Mouse (Mus musculus) forebrain, embryonic 13.5 days (tissue): ENCODE data around the gene Kcnn1. TPM values are rescaled to one million over a fixed set of nuclear protein-coding genes. Genes with fewer than 3 reads are reported as not detected.
A peak's percentile ranks its signal among the peaks of the same experiment; 100 is the strongest.

Source experiments
- ATAC-seq: fragments of 200-750 bp; cut with Nextera tagmentation; 2 replicates; pipeline ENCODE4 v1.8.0; 2017
- H3K27ac ChIP-seq: fragments of 300-500 bp; sonication (generic); 2 replicates; pipeline ENCODE4 v1.5.1; 2015; ENCODE audit warnings: inconsistent platforms, mild to moderate bottlenecking, moderate library complexity
- H3K27me3 ChIP-seq: fragments of 300-500 bp; sonication (generic); 2 replicates; pipeline ENCODE4 v1.6.1; 2015; ENCODE audit warnings: mild to moderate bottlenecking, inconsistent platforms
- H3K36me3 ChIP-seq: fragments of 300-500 bp; sonication (generic); 2 replicates; pipeline ENCODE4 v1.6.1; 2015; ENCODE audit warnings: mild to moderate bottlenecking, inconsistent platforms; ENCODE audit not compliant: poor library complexity, severe bottlenecking
- H3K4me1 ChIP-seq: fragments of 300-500 bp; sonication (generic); 2 replicates; pipeline ENCODE4 v1.6.1; 2015; ENCODE audit warnings: inconsistent platforms
- H3K4me2 ChIP-seq: fragments of 300-500 bp; sonication (generic); 2 replicates; pipeline ENCODE4 v1.6.1; 2015; ENCODE audit warnings: inconsistent platforms, mild to moderate bottlenecking, moderate library complexity
- H3K4me3 ChIP-seq: fragments of 300-500 bp; sonication (generic); 2 replicates; pipeline ENCODE4 v1.5.1; 2015; ENCODE audit warnings: mild to moderate bottlenecking, inconsistent platforms
- H3K9ac ChIP-seq: fragments of 300-500 bp; sonication (generic); 2 replicates; pipeline ENCODE4 v1.6.1; 2015; ENCODE audit warnings: mild to moderate bottlenecking, inconsistent platforms
- H3K9me3 ChIP-seq: fragments of 300-500 bp; sonication (generic); replicated peaks from 2 replicates; pipeline ENCODE4 v1.6.1; 2016; ENCODE audit warnings: inconsistent platforms
- WGBS: fragments of 180-500 bp; shearing (Covaris S2); methylation state at CpG from one replicate; pipeline ENCODE4 v1.1.7; 2015; 5-methylcytosine and 5-hydroxymethylcytosine counted together
- polyA plus RNA-seq: library from polyadenylated mRNA; unstranded; fragments of >200 nt; fragmentation: Nextera tagmentation; extraction: Ambion mirVana; gene quantifications from 2 replicates; pipeline ENCODE4 v1.2.1, GENCODE M21; 2015

Kcnn1 gene
- polyA plus RNA-seq, 1 experiment from 2014 or later, result 13.5 TPM

DNA sequence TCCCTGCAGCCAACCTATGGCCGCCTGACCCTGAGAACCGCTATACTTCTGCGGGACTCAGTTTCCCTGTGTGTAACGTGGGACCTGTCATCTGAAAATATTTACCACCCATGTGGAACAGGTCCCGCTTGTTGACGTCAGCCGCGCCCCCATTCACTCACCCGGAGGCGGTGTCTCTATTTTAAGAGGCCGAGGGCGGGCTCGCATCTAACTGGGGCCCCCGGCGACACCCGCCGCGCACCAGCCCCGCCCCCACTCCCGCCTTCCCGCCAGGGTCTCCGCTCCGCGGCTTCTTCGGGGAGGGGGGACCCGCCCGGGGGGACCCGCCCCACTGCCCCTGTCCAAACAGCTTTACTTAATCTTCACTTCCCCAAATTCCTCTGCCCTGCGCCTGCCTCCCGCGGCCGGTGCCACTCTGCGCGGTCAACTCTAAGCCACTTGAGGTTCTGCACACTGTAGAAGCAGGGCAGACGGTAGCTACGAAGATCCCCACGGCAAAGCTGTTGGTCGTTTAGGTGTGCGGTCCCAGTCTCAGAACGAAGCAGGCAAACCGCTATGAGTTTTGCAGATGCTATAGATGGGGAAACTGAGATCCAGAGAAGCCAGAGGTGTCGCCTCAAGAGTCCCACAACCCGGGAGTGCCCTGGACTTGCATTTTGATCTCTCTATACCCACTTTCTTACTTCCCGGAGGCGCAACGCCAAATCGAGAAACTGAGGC, 59.1 kb downstream of the Kcnn1 start:
- Histone ChIP-seq H3K4me2 (peak overlapping the region; percentile 79), H3K27me3 (peaks cover 69% of the 10 kb centered on the region), H3K9me3 (no peaks in the 10 kb centered on the region), H3K9ac (peak overlapping the region; percentile 57), H3K27ac (no peak overlapping the region), H3K36me3 (no peaks in the 10 kb centered on the region), H3K4me3 (peak overlapping the region; percentile 50), H3K4me1 (peaks cover 17% of the 10 kb centered on the region)
- 0 out of 2 replicates have a peak, but pooled peaks have one; percentile 28 for ATAC-seq
- 1% methylated on average over 43 of the region's 47 CpGs for WGBS

DNA sequence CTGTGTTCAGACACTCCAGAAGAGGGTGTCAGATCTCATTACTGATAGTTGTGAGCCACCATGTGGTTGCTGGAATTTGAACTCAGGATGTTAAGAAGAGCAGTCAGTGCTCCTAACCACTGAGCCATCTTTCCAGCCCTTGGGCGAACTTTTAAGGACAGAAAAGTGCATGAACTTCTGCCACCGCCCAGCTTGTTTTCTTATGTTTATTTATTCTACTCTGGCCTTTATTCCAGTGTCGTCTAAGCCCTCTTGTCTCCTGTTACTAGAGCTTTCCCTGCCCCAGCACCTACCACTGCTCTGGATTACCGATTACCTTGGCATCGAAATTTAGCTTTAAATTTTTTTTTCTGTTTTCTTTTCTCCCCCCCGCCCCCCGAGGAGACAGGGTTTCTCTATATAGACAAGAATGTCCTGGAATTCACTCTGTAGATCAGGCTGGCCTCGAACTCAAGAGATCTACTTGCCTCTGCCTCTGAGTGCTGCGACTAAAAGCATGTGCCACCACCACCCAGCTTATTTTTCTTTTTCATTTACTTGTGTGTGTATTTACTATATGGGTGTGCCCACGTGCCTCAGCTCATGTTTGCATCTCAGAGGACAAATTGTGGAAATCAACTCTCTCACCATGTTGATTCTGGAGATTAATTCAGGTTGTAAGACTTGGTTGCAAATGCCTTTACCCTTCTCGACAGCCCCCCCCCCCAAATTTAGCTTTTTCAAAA, 60.1 kb downstream of the Kcnn1 start:
- WGBS, result 72% methylated on average over 11 of the region's 11 CpGs
- H3K4me2 ChIP-seq, result no peak overlapping the region
- no peak overlapping the region for H3K27ac ChIP-seq
- no peaks in the 10 kb centered on the region for H3K9me3 ChIP-seq
- ATAC-seq, result no peak
- H3K4me1 ChIP-seq, result peaks cover 24% of the 10 kb centered on the region
- no peak overlapping the region for H3K9ac ChIP-seq
- no peaks in the 10 kb centered on the region for H3K36me3 ChIP-seq
- H3K4me3 ChIP-seq, result no peak overlapping the region
- H3K27me3 ChIP-seq, result peaks cover 79% of the 10 kb centered on the region

DNA sequence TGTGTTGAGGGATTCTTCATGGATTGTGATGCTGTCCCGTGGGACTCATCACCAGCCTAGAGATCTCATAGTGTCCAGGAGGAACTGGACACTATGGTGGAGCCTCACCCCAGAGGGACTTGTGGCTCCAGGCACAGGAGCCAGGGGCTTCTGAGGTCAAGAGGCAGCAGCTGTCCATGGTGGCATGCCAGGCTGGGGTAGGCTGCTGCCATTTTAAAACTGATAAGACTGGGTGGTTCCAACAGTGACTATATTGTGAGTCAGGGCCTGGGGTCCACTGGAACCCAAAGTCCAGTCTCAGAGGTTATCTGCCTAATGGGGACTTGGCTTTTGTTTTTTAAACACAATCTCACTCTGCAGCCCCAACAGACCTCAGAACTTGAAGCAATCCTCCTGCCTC, 61.2 kb downstream of the Kcnn1 start:
- 100% methylated on average over 1 of the region's 1 CpGs for WGBS
- Histone ChIP-seq H3K4me3 (no peak overlapping the region), H3K36me3 (no peaks in the 10 kb centered on the region), H3K27ac (no peak overlapping the region), H3K9me3 (no peaks in the 10 kb centered on the region), H3K4me2 (no peak overlapping the region), H3K27me3 (peaks cover 80% of the 10 kb centered on the region), H3K9ac (no peak overlapping the region), H3K4me1 (peaks cover 30% of the 10 kb centered on the region)
- no peak for ATAC-seq

DNA sequence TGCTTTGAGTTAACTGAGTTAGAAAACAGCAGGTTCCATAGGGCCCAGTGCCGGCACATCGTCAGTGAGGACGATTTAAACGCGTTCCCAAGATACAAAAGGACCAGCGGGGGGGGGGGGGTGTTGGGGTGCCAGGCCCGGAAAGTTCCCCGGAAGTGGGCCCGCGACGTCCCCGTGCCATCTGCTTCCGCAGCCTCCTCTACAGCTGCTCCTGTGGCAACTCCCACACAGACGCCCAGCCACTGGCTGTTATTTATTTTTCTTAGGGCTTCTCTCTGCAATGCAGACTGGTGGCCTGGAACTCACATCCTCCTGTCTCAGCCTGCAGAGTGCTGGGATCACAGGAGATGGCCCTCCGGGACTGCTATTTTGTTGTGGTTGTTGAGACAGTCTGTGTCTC, 61.9 kb downstream of the Kcnn1 start:
- ATAC-seq, result no peak
- Histone ChIP-seq H3K9me3 (no peaks in the 10 kb centered on the region), H3K27ac (no peak overlapping the region), H3K27me3 (peaks cover 74% of the 10 kb centered on the region), H3K4me1 (peaks cover 37% of the 10 kb centered on the region), H3K9ac (no peak overlapping the region), H3K36me3 (no peaks in the 10 kb centered on the region), H3K4me2 (no peak overlapping the region), H3K4me3 (no peak overlapping the region)
- WGBS, result 34% methylated on average over 15 of the region's 15 CpGs

DNA sequence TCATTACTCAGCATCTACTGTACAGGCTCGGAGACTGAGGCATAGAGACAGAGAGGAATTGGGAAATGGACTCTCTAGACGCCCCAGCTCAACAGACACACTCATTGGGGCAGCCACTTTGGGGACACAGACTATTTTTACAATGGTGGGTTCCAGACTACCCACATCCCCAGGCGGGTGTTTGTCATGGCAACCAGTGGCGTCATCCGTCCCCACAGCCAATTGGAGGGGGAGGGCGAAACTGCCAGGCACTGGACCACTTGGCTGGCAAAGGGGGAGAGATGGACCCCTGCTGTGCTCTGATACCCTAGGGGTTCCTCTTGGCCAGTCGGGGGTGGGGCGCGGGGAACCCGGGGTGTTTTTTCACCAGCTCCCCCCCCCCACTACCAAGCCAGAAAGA, 62.4 kb downstream of the Kcnn1 start:
- H3K27ac ChIP-seq, result no peak overlapping the region
- H3K4me2 ChIP-seq, result no peak overlapping the region
- WGBS, result 47% methylated on average over 9 of the region's 10 CpGs
- no peaks in the 10 kb centered on the region for H3K9me3 ChIP-seq
- H3K4me1 ChIP-seq, result peaks cover 40% of the 10 kb centered on the region
- no peak overlapping the region for H3K4me3 ChIP-seq
- no peak for ATAC-seq
- H3K9ac ChIP-seq, result no peak overlapping the region
- peaks cover 69% of the 10 kb centered on the region for H3K27me3 ChIP-seq
- no peaks in the 10 kb centered on the region for H3K36me3 ChIP-seq

DNA sequence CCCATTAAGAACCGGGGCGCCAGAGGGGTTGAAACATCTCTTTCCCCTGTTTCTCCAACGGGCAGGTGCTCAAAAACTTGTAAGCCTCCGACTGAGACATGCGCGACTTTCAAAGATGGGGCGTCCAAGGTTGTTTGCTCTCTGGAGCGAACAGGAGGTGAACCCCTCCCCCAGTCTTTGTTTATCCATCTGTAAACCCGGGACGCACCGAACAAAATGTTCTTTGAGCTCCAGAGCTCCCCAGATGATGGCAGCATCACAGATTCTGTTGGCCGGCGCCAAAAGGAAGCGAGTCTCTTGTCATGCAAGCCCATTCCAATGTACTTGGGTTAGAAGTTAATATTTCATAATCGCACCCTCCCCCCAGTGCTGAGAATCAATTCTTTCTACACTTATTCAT, 64.8 kb downstream of the Kcnn1 start:
- Histone ChIP-seq H3K27ac (no peak overlapping the region), H3K4me2 (peak overlapping the region; percentile 85), H3K9ac (peak overlapping the region; percentile 79), H3K4me3 (peak overlapping the region; percentile 58), H3K36me3 (no peaks in the 10 kb centered on the region), H3K9me3 (no peaks in the 10 kb centered on the region), H3K4me1 (peaks cover 31% of the 10 kb centered on the region), H3K27me3 (peaks cover 56% of the 10 kb centered on the region)
- WGBS, result 10% methylated on average over 15 of the region's 15 CpGs
- no peak for ATAC-seq

DNA sequence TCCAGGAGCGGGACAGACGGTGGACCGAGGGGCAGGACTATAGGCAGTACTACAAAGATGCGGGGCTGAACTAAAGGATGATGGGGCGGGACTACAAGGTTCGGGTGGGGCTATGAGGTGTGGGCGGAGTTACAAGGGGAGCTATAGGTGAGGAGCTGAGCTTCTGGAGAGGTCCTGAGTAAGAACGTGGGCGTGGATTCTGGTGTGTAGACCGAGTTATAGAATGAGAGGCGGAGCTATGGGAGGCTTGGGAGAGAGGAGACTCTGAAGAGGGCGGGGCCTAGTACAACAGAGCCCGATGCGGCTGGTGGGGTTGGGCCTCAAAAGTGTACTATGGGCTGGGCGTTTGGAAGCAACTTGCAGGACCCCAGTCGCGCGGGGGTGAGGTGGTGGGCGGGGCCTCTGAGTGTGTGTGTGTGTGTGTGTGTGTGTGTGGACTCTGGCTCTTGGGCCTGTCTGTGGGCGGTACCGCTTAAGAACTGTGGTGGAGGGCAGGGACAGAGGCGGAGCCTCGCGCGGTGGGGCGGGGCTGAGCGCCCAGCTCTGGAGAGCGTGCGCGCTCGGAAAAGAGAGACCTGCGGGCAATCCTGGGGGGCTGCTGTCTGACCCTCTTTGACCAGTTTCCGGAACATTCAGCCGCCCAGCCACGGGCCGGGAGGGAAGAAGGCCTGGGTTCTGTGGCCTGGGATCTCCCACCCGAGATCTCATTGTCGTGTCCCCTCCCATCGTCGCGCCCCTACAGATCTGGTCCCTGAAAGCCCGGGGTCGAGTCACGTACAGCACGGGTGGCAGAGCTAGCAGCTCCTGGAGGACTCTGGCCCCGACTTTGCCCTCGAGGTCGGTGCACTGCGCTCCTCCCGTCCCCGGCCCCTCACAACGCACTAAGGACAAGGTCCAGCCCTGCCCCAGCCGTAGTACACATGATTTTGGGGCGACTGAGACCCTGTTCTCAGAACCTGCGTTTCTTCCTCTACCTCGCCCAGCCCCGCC, 65.7 kb downstream of the Kcnn1 start:
- peak overlapping the region; percentile 59 for H3K27ac ChIP-seq
- H3K27me3 ChIP-seq, result peaks cover 48% of the 10 kb centered on the region
- no peaks in the 10 kb centered on the region for H3K36me3 ChIP-seq
- peaks cover 40% of the 10 kb centered on the region for H3K4me1 ChIP-seq
- H3K4me2 ChIP-seq, result peak overlapping the region; percentile 85
- H3K9me3 ChIP-seq, result no peaks in the 10 kb centered on the region
- WGBS, result under 1% methylated on average over 51 of the region's 57 CpGs
- peak overlapping the region; percentile 58 for H3K4me3 ChIP-seq
- peak overlapping the region; percentile 79 for H3K9ac ChIP-seq
- ATAC-seq, result peak; percentile 87

DNA sequence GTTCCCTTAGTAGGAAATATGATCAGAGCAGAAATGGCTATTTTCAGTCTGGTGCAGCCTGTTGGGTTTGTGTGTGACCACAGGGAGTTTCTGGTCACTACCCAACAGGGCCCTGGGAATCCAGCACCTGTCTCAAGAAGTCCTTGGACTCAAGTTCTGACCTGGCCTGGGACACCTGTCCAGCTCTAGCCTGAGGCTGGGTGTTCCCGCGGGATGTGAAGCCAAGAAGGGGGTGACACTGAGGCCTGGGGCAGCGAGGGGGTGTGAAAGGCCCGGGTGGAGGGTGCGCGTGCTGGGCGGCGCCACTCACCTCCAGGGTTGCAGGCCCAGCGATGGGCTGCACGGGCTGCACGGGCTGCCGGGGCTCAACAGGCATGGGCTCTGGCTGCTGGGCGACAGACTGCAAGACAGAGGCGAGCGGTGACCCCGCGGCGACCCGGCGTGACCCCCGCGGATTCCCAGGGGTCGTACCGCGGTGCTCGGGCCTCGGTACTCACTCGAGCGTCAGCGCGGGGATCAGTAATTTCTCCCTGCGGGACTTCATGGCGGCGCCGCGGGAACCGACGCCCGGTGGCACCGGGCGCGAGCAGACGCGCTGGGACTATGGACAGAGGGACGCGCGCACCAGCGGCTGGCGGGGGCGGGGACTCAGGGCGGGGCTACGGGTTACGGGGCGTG, 66.5 kb downstream of the Kcnn1 start:
- H3K9ac ChIP-seq, result peak overlapping the region; percentile 79
- peaks cover 41% of the 10 kb centered on the region for H3K27me3 ChIP-seq
- H3K4me3 ChIP-seq, result peak overlapping the region; percentile 58
- H3K4me1 ChIP-seq, result peaks cover 47% of the 10 kb centered on the region
- ATAC-seq, result peak; percentile 2; the same call in 1 of the 2 replicates
- H3K4me2 ChIP-seq, result peak overlapping the region; percentile 85
- no peaks in the 10 kb centered on the region for H3K9me3 ChIP-seq
- H3K36me3 ChIP-seq, result no peaks in the 10 kb centered on the region
- peak overlapping the region; percentile 57; the same call in 1 of the 2 replicates for H3K27ac ChIP-seq
- 2% methylated on average over 53 of the region's 54 CpGs for WGBS

DNA sequence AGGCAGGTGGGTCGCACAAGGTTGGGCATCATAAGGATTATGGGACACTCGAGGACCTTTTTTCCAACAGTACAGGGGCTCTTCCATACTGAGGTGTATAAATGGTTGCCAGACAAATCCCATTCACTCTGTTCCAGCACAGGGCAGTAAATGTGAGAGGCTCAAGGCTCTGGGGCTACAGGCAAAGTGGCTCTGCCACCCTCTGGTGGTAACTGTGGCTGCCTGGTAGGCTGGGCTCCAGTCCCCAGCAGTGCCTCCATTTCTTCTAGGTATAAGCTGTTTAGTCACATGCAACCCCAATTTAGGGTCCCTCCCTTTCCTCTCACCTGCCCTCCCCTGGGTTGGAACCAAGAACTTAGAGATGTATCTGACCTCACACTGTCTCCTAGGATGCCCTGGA, 67.7 kb downstream of the Kcnn1 start:
- Histone ChIP-seq H3K9me3 (no peaks in the 10 kb centered on the region), H3K27me3 (peaks cover 36% of the 10 kb centered on the region), H3K4me1 (peaks cover 54% of the 10 kb centered on the region), H3K9ac (no peak overlapping the region), H3K27ac (no peak overlapping the region), H3K4me2 (no peak overlapping the region), H3K4me3 (no peak overlapping the region), H3K36me3 (no peaks in the 10 kb centered on the region)
- WGBS, result 85% methylated on average over 2 of the region's 2 CpGs
- no peak for ATAC-seq

DNA sequence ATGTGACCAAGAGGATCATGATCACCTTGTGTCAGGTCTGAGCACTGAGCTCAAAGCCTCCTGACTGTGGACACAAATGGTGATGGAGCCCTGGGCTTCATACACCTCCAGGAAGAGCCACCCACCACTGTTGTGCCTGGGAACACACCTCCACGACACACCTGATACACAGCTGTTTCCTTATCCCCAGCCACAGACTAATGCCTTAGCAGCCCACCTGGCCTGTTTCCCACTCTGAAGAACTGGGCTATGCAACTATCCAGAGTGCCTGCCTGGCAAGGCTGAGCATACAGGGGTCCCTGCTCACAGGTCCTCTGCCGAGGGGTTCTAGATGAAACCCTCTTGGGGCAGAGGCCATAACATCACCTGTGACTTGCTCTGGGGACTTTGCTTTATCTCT, 68.8 kb downstream of the Kcnn1 start:
- Histone ChIP-seq H3K27ac (no peak overlapping the region), H3K27me3 (peaks cover 25% of the 10 kb centered on the region), H3K36me3 (peaks cover 4% of the 10 kb centered on the region), H3K9ac (no peak overlapping the region), H3K4me2 (no peak overlapping the region), H3K9me3 (no peaks in the 10 kb centered on the region), H3K4me1 (peaks cover 56% of the 10 kb centered on the region), H3K4me3 (no peak overlapping the region)
- no peak for ATAC-seq
- 92% methylated on average over 2 of the region's 2 CpGs for WGBS

DNA sequence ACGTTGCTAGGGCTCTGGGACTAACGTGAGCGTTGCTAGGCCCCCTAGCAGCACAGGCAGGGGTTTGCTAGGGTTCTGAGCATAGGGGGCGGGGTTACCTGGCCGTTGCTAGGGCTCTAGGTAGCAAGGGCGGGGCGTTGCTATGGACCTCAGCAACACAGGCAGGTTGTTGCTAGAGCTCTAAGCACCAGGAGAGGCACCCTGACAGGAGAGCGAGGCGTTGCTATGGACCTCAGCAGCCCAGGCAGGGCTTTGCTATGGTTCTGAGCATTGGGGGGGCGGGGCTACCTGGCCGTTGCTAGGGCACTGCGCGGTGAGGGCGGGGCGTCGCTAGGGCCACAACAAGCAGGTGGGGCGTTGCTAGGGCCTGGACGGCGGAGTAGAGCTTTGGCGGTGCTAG, 70.4 kb downstream of the Kcnn1 start:
- peak; percentile 46; the same call in 1 of the 2 replicates for ATAC-seq
- Histone ChIP-seq H3K4me2 (peak overlapping the region; percentile 83), H3K27me3 (peaks cover 18% of the 10 kb centered on the region; the same call in 1 of the 2 replicates), H3K4me1 (peaks cover 47% of the 10 kb centered on the region), H3K27ac (peak overlapping the region; percentile 91), H3K36me3 (peaks cover 20% of the 10 kb centered on the region), H3K9me3 (no peaks in the 10 kb centered on the region), H3K9ac (peak overlapping the region; percentile 81), H3K4me3 (peak overlapping the region; percentile 57)
- under 1% methylated on average over 20 of the region's 20 CpGs for WGBS
